Mouse (Mus musculus) megakaryocyte, embryonic 14.5 days (primary cell): ENCODE results near the gene Map1s.

Source experiments
- FLI1 ChIP-seq: IDR thresholded peaks from 2 replicates; pipeline ENCODE4 v1.6.1; 2012; ENCODE audit warnings: low read length, inconsistent platforms, mixed read lengths
- GATA1 ChIP-seq: IDR thresholded peaks from 3 replicates; pipeline ENCODE4 v1.6.1; 2012; ENCODE audit warnings: mixed read lengths, low read length, inconsistent platforms, borderline replicate concordance

GRCm38 (mm10) chr8:70899226-70899625 lies 6.5 kb upstream of the Map1s start:
- TF ChIP-seq GATA1, result no peak
- TF ChIP-seq FLI1, result no peak
